Mouse (Mus musculus) embryonic facial prominence, embryonic 12.5 days (tissue): ENCODE measurements around the gene Lpgat1. TPM values are rescaled to one million over a fixed set of nuclear protein-coding genes. Genes with fewer than 3 reads are reported as not detected.

Experiments used
- ATAC-seq: fragments of 200-750 bp; cut with Nextera tagmentation; 2 replicates; pipeline ENCODE4 v1.8.0; 2017; ENCODE audit not compliant: insufficient number of reproducible peaks, insufficient read depth, low FRiP score, low TSS enrichment
- H3K27ac ChIP-seq: fragments of 300-500 bp; sonication (generic); 2 replicates; pipeline ENCODE4 v1.5.1; 2016; ENCODE audit warnings: mild to moderate bottlenecking
- H3K27me3 ChIP-seq: fragments of 300-500 bp; sonication (generic); 2 replicates; pipeline ENCODE4 v1.6.1; 2016; ENCODE audit warnings: mild to moderate bottlenecking, moderate library complexity
- H3K36me3 ChIP-seq: fragments of 300-500 bp; sonication (generic); 2 replicates; pipeline ENCODE4 v1.6.1; 2016; ENCODE audit warnings: mild to moderate bottlenecking
- H3K4me1 ChIP-seq: fragments of 300-500 bp; sonication (generic); 2 replicates; pipeline ENCODE4 v1.6.1; 2016
- H3K4me2 ChIP-seq: fragments of 300-500 bp; sonication (generic); replicated peaks from 2 replicates; pipeline ENCODE4 v1.6.1; 2016; ENCODE audit warnings: mild to moderate bottlenecking, moderate library complexity
- H3K4me3 ChIP-seq: fragments of 300-500 bp; sonication (generic); 2 replicates; pipeline ENCODE4 v1.5.1; 2016; ENCODE audit warnings: mild to moderate bottlenecking
- H3K9ac ChIP-seq: fragments of 300-500 bp; sonication (generic); 2 replicates; pipeline ENCODE4 v1.6.1; 2016; ENCODE audit warnings: mild to moderate bottlenecking, moderate library complexity
- H3K9me3 ChIP-seq: fragments of 300-500 bp; sonication (generic); 2 replicates; pipeline ENCODE4 v1.6.1; 2016; ENCODE audit warnings: mild to moderate bottlenecking, moderate library complexity
- WGBS: fragments of 180-500 bp; shearing (Covaris S2); methylation state at CpG from one replicate; pipeline ENCODE4 v1.1.7; 2016; 5-methylcytosine and 5-hydroxymethylcytosine counted together
- polyA plus RNA-seq: library from polyadenylated mRNA; unstranded; fragments of >200 nt; fragmentation: Nextera tagmentation; extraction: Ambion mirVana; gene quantifications from 2 replicates; pipeline ENCODE4 v1.2.1, GENCODE M21; 2016

The Lpgat1 gene
- polyA plus RNA-seq, 1 experiment from 2014 or later = 37.2 TPM

GRCm38 (mm10) chr1:191833396-191833795 is 115.8 kb downstream of the Lpgat1 start:
- Histone ChIP-seq H3K27ac (no peak overlapping the region), H3K9ac (no peak overlapping the region), H3K9me3 (no peaks in the 10 kb centered on the region), H3K4me1 (no peaks in the 10 kb centered on the region), H3K36me3 (peaks cover 44% of the 10 kb centered on the region), H3K4me3 (no peak overlapping the region), H3K4me2 (no peak overlapping the region), H3K27me3 (no peaks in the 10 kb centered on the region)
- ATAC-seq = no peak
- 96% methylated on average over 6 of the region's 6 CpGs for WGBS

Other genes starting within 250 kb of the Lpgat1 start
- 75.6 and 78.7 TPM in 2 replicates for gene Dtl, start 142.3 kb upstream of the Lpgat1 start, polyA plus RNA-seq
- gene Ints7, start 142.2 kb upstream of the Lpgat1 start, polyA plus RNA-seq = 75.2 and 75.4 TPM in 2 replicates
- gene Nek2, start 103.6 kb downstream of the Lpgat1 start, polyA plus RNA-seq = 36.7 and 40.5 TPM in 2 replicates
- gene Slc30a1, start 188.9 kb downstream of the Lpgat1 start, polyA plus RNA-seq = 3.3 and 3.9 TPM in 2 replicates